Mouse (Mus musculus) stomach, postnatal 0 days (tissue): Measurements from ENCODE around the gene Rnasel. TPM values are rescaled to one million over a fixed set of nuclear protein-coding genes. Genes with fewer than 3 reads are reported as not detected.

ENCODE experiments used
- ATAC-seq: fragments of 200-750 bp; cut with Nextera tagmentation; 2 replicates; pipeline ENCODE4 v1.8.0; 2017; ENCODE audit not compliant: low FRiP score, low TSS enrichment
- DNase-seq: peaks from one replicate; pipeline ENCODE4 v3.0.0-alpha.2; 2016; ENCODE audit warnings: low spot score
- H3K27ac ChIP-seq: fragments of 300-500 bp; sonication (generic); replicated peaks from 2 replicates; pipeline ENCODE4 v1.5.1; 2014; ENCODE audit warnings: mild to moderate bottlenecking, control low read depth
- H3K27me3 ChIP-seq: fragments of 300-500 bp; sonication (generic); 2 replicates; pipeline ENCODE4 v1.6.1; 2014; ENCODE audit warnings: low read length; ENCODE audit not compliant: control insufficient read depth, insufficient read depth
- H3K36me3 ChIP-seq: fragments of 300-500 bp; sonication (generic); 2 replicates; pipeline ENCODE4 v1.6.1; 2014; ENCODE audit warnings: low read length, mixed read lengths; ENCODE audit not compliant: control insufficient read depth, insufficient read depth
- H3K4me1 ChIP-seq: fragments of 300-500 bp; sonication (generic); replicated peaks from 2 replicates; pipeline ENCODE4 v1.6.1; 2014; ENCODE audit warnings: antibody characterized with exemption; ENCODE audit not compliant: control insufficient read depth, insufficient read depth
- H3K4me2 ChIP-seq: fragments of 300-500 bp; sonication (generic); replicated peaks from 2 replicates; pipeline ENCODE4 v1.6.1; 2014; ENCODE audit warnings: low read depth, mild to moderate bottlenecking, control low read depth, moderate library complexity
- H3K4me3 ChIP-seq: fragments of 300-500 bp; sonication (generic); 2 replicates; pipeline ENCODE4 v1.5.1; 2014; ENCODE audit warnings: low read depth, low read length, control low read depth
- H3K9ac ChIP-seq: fragments of 300-500 bp; sonication (generic); 2 replicates; pipeline ENCODE4 v1.6.1; 2014; ENCODE audit warnings: mild to moderate bottlenecking, low read length, control low read depth, mixed read lengths
- H3K9me3 ChIP-seq: fragments of 300-500 bp; sonication (generic); 2 replicates; pipeline ENCODE4 v1.6.1; 2016; ENCODE audit warnings: low read length; ENCODE audit not compliant: control insufficient read depth
- CTCF ChIP-seq: IDR thresholded peaks from 2 replicates; pipeline ENCODE4 v1.5.1; 2016; ENCODE audit warnings: antibody characterized with exemption, low read depth, mild to moderate bottlenecking, moderate library complexity
- EP300 ChIP-seq: optimal IDR thresholded peaks from 2 replicates; pipeline ENCODE3; 2016; ENCODE audit warnings: antibody characterized with exemption
- WGBS: fragments of 180-500 bp; shearing (Covaris S2); extraction: QIAGEN DNeasy Blood & Tissue Kit; methylation state at CpG from one replicate; pipeline ENCODE4 v1.1.7; 2014; 5-methylcytosine and 5-hydroxymethylcytosine counted together
- polyA plus RNA-seq: library from polyadenylated mRNA; unstranded; fragments of >200 nt; fragmentation: Nextera tagmentation; extraction: Ambion mirVana; gene quantifications from 2 replicates; pipeline ENCODE4 v1.2.1, GENCODE M21; 2015

Rnasel gene
- polyA plus RNA-seq, 1 experiment from 2014 or later, result 11.8 TPM

DNA sequence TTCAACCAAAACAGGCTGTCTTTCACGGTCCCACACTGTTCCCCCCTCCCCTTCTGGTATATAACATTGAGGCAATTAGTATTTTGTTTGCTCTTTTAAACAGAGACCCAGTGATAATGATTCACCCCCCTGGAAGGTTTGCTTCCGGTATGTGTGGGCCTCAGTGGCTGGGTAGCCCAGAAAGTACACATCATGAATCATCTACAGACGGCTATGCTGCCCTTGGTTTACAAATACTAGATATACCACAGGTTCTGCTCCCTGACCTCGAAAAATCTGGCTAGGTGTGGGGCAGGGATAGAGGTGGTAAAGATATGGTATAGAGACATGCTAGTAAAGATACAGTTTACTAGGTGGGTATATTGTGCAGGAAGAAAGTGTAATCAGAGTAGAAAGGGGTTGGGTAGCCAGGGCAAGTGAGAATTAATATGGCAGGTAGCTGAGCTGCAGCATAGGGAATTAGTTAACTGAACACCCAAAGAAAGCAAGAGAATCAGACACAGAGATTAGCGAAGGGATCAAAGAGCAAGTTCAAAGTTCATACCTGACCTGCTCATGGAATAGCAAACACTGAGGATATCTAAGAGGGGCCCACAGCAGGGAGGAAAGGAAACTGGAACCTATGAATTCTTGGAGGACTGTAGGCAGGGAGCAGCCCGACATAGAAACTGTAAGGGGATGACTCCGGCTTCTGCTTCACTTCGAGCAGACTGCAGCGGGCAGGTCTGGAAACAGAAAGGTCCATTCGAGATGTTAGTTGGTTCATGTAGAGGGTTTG lies 21.0 kb downstream of the Rnasel start:
- no peak overlapping the region for H3K9ac ChIP-seq
- no peak overlapping the region for H3K27ac ChIP-seq
- H3K36me3 ChIP-seq, result no peaks in the 10 kb centered on the region
- no peaks in the 10 kb centered on the region for H3K4me1 ChIP-seq
- TF ChIP-seq CTCF, result no peak
- TF ChIP-seq EP300, result no peak
- WGBS, result 51% methylated on average over 10 of the region's 10 CpGs
- DNase-seq, result peak; percentile 26
- H3K27me3 ChIP-seq, result no peaks in the 10 kb centered on the region
- ATAC-seq, result peak; percentile 76
- no peak overlapping the region for H3K4me3 ChIP-seq
- no peaks in the 10 kb centered on the region for H3K9me3 ChIP-seq
- no peak overlapping the region for H3K4me2 ChIP-seq

DNA sequence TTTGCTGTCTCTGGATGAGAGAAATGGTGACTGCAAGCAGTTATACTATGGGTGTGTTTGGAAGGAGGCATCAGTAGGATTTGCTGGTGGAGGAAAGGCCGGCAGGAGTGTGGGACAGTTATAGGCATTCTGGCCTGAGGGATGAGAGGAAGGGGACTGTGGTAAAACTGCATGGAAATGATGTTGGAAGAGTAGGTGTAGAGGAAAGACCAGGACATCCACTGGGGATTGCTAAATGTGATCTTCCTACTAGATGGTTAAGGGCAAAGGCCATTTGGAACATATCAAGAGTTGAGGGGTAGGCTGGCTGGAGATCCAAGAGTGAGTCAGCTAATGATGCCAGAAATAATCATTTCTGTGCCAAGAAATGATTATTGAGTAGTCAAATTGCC lies 21.5 kb downstream of the Rnasel start:
- no peak overlapping the region for H3K4me2 ChIP-seq
- no peak for TF ChIP-seq CTCF
- no peak overlapping the region for H3K27ac ChIP-seq
- no peak overlapping the region for H3K9ac ChIP-seq
- H3K27me3 ChIP-seq, result no peaks in the 10 kb centered on the region
- no peaks in the 10 kb centered on the region for H3K9me3 ChIP-seq
- no peak overlapping the region for H3K4me3 ChIP-seq
- ATAC-seq (no peak), DNase-seq (no peak)
- no peaks in the 10 kb centered on the region for H3K4me1 ChIP-seq
- 95% methylated on average over 1 of the region's 1 CpGs for WGBS
- H3K36me3 ChIP-seq, result no peaks in the 10 kb centered on the region

DNA sequence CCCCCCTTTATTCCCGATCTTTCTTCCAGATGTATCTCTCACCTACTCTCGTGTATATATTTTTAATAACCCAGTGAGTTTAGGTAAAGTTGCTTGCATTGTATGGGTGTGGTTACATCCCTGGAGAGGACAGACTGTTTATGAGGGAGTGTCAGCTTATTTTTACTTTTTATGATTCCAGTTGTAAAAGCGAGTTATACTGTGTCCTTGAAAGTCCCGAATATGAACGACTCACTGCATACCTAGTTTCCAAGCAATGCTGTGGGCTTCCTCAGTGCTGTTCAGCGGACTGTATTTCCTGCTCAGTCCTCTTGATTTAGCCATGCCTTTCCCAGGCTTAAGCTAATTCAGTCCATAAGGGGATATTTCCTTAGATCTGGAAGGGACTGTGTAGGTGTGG lies 25.9 kb downstream of the Rnasel start:
- Histone ChIP-seq H3K27me3 (no peaks in the 10 kb centered on the region), H3K4me3 (no peak overlapping the region), H3K9me3 (no peaks in the 10 kb centered on the region), H3K4me2 (no peak overlapping the region), H3K27ac (no peak overlapping the region), H3K4me1 (no peaks in the 10 kb centered on the region), H3K9ac (no peak overlapping the region), H3K36me3 (no peaks in the 10 kb centered on the region)
- ATAC-seq, result no peak
- WGBS, result 65% methylated on average over 6 of the region's 6 CpGs
- TF ChIP-seq EP300 (no peak), CTCF (no peak)
- no peak for DNase-seq

DNA sequence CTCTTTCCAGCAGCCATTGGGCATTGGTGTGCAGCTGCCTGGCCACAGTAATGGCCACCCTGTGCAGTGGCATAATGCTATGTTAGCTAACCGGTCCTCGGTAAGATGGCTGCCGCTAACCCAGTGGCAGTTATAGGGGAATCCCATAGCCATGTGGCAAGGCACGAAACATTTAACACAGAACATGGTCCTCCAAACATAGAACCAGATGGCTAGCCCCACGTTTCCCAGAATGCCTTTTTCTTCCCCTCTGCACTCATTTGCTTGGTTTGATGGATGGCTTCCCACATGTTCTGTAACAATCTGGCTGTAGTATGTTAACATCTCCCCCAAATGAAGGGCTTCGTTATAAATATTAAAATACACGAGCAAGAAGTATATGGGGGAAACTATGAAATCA lies 27.0 kb downstream of the Rnasel start:
- DNase-seq, result no peak
- no peaks in the 10 kb centered on the region for H3K27me3 ChIP-seq
- H3K4me2 ChIP-seq, result no peak overlapping the region
- H3K9me3 ChIP-seq, result no peaks in the 10 kb centered on the region
- H3K27ac ChIP-seq, result no peak overlapping the region
- no peak overlapping the region for H3K9ac ChIP-seq
- H3K4me1 ChIP-seq, result no peaks in the 10 kb centered on the region
- TF ChIP-seq EP300 (no peak), CTCF (no peak)
- 85% methylated on average over 7 of the region's 7 CpGs for WGBS
- no peaks in the 10 kb centered on the region for H3K36me3 ChIP-seq
- H3K4me3 ChIP-seq, result no peak overlapping the region
- no peak for ATAC-seq

DNA sequence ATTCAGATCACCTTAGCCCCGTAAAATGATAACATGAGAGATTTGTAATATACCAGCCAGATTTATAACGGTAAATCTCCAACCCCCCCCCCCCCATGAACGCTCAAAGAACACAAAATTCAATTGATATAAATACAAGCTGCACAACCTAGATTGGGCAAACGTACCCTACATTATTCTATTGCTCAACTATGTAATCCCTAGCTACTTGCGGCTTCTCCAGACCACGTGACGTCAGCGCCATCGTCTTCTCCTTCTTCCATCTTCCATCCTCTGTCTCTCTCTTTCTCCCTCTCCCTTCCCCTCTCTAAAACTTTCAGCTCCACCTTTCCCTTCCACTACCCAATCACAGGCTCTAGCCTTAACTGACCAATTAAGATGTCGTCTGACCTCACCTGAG lies 29.0 kb downstream of the Rnasel start:
- WGBS, result 86% methylated on average over 10 of the region's 10 CpGs
- DNase-seq, result no peak
- Histone ChIP-seq H3K4me2 (no peak overlapping the region), H3K9ac (no peak overlapping the region), H3K36me3 (no peaks in the 10 kb centered on the region), H3K27ac (no peak overlapping the region), H3K4me3 (no peak overlapping the region), H3K9me3 (no peaks in the 10 kb centered on the region), H3K4me1 (no peaks in the 10 kb centered on the region), H3K27me3 (no peaks in the 10 kb centered on the region)
- TF ChIP-seq CTCF, result no peak
- no peak for TF ChIP-seq EP300
- no peak for ATAC-seq

DNA sequence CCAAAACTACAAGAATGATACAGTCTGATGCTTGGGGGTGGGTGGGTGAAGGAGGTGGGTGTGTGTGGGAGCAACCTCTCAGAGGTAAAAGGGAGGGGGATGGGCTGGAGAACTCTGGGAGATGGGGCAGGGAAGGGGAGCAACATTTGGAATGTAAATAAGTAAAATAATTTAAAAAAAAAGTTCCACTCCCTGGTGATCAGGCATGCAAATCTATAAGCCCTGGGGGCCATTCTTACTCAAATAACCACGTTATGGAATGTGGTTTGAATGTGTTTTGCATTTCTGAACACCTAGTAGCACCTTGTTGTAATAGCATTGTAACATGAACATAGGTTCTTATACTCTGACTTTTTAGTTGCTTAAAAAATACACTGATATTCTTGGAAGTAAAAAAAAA lies 34.1 kb downstream of the Rnasel start:
- Histone ChIP-seq H3K4me3 (no peak overlapping the region), H3K36me3 (no peaks in the 10 kb centered on the region), H3K9me3 (no peaks in the 10 kb centered on the region), H3K27ac (no peak overlapping the region), H3K27me3 (no peaks in the 10 kb centered on the region), H3K9ac (no peak overlapping the region), H3K4me1 (no peaks in the 10 kb centered on the region), H3K4me2 (no peak overlapping the region)
- DNase-seq, result no peak
- 43% methylated on average over 1 of the region's 1 CpGs for WGBS
- TF ChIP-seq EP300 (no peak), CTCF (no peak)
- no peak for ATAC-seq
